21 mouse cellular contexts compared by ENCODE assay signal in the genomic region with DNA sequence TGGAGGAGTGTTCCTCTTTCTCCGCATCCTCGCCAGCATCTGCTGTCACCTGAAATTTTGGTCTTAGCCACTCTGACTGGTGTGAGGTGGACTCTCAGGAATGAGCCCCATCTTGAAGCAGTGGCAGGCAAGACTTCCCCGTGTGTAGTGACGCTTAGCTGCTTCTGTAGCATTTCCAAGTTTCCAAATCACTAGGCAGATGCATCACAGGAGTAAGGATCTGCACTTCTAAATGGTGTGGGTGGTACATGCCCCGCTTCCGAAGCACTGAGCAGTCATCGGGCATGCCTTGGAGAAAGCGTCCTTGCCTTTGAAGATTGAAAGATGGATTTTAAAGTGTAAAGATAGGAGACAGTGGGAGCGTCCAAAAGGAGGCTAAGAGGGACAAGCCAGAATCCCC.
"Had no signal": no experiment of that assay in that cellular context is flagged by ENCODE, and none has a peak within 500 bp of the region (broad histone marks: within the 10 kb centered on the region; RNA-seq: fewer than 3 reads in every experiment).

No protein-coding gene starts in this region.

- ATAC-seq: hindbrain, embryonic 16.5 days; hindbrain, postnatal 0 days; inflammation-experienced regulatory T-cells, adult 6 months; intestine, embryonic 15.5 days; intestine, embryonic 16.5 days; intestine, postnatal 0 days had no signal

- DNase-seq: heart, postnatal 14 days; heart, postnatal 36 days; heart, postnatal 4 days; kidney, adult 11 months; kidney, adult 18-20 months; kidney, adult 2 months; kidney, adult 8-10 months; kidney, adult 9 months; kidney, postnatal 10 days; kidney, postnatal 14 days; kidney, postnatal 25 days; kidney, postnatal 36 days; kidney, postnatal 4 days; layer of hippocampus, adult 9-11 months; layer of hippocampus, postnatal 36 days had no signal
